Mouse (Mus musculus) neural tube, embryonic 15.5 days (tissue): ENCODE measurements at regions not wholly inside any gene's neighbourhood (a gene's known extent, or its start where the extent isn't known, plus 50 kb on each side); places are given as distances from the start of the nearest gene placed in this dataset.

Experiments used
- ATAC-seq: fragments of 200-750 bp; cut with Nextera tagmentation; 2 replicates; pipeline ENCODE4 v1.8.0; 2017; ENCODE audit warnings: mild to moderate bottlenecking, moderate TSS enrichment, moderate library complexity; ENCODE audit not compliant: low FRiP score
- H3K27ac ChIP-seq: fragments of 300-500 bp; sonication (generic); replicated peaks from 2 replicates; pipeline ENCODE4 v1.5.1; 2015; ENCODE audit warnings: mild to moderate bottlenecking, inconsistent platforms
- H3K27me3 ChIP-seq: fragments of 300-500 bp; sonication (generic); replicated peaks from 2 replicates; pipeline ENCODE4 v1.6.1; 2015; ENCODE audit warnings: inconsistent platforms
- H3K36me3 ChIP-seq: fragments of 300-500 bp; sonication (generic); 2 replicates; pipeline ENCODE4 v1.6.1; 2015; ENCODE audit warnings: inconsistent platforms
- H3K4me1 ChIP-seq: fragments of 300-500 bp; sonication (generic); 2 replicates; pipeline ENCODE4 v1.6.1; 2015; ENCODE audit warnings: inconsistent platforms
- H3K4me2 ChIP-seq: fragments of 300-500 bp; sonication (generic); 2 replicates; pipeline ENCODE4 v1.6.1; 2015; ENCODE audit warnings: inconsistent platforms, mild to moderate bottlenecking, moderate library complexity
- H3K4me3 ChIP-seq: fragments of 300-500 bp; sonication (generic); replicated peaks from 2 replicates; pipeline ENCODE4 v1.5.1; 2015; ENCODE audit warnings: mild to moderate bottlenecking, inconsistent platforms
- H3K9ac ChIP-seq: fragments of 300-500 bp; sonication (generic); replicated peaks from 2 replicates; pipeline ENCODE4 v1.6.1; 2015; ENCODE audit warnings: mild to moderate bottlenecking, inconsistent platforms
- H3K9me3 ChIP-seq: fragments of 300-500 bp; sonication (generic); replicated peaks from 2 replicates; pipeline ENCODE4 v1.6.1; 2016; ENCODE audit warnings: inconsistent platforms
- WGBS: fragments of 180-500 bp; shearing (Covaris S2); methylation state at CpG from one replicate; pipeline ENCODE4 v1.1.7; 2015; ENCODE audit warnings: mixed read lengths; 5-methylcytosine and 5-hydroxymethylcytosine counted together

GRCm38 (mm10) chr6:103312935-103313334 lies 197.5 kb upstream of the Chl1 start:
- 43% methylated on average over 5 of the region's 5 CpGs for WGBS
- Histone ChIP-seq H3K9ac (no peak overlapping the region), H3K9me3 (no peaks in the 10 kb centered on the region), H3K4me2 (no peak overlapping the region), H3K27me3 (no peaks in the 10 kb centered on the region), H3K36me3 (no peaks in the 10 kb centered on the region), H3K4me3 (no peak overlapping the region), H3K27ac (no peak overlapping the region), H3K4me1 (peaks cover 12% of the 10 kb centered on the region; the same call in 1 of the 2 replicates)
- no peak for ATAC-seq

GRCm38 (mm10) chr6:103318081-103318480 lies 192.3 kb upstream of the Chl1 start:
- Histone ChIP-seq H3K27ac (no peak overlapping the region), H3K4me3 (no peak overlapping the region), H3K4me1 (peaks cover 3% of the 10 kb centered on the region; the same call in 1 of the 2 replicates), H3K9me3 (no peaks in the 10 kb centered on the region), H3K27me3 (no peaks in the 10 kb centered on the region), H3K4me2 (no peak overlapping the region), H3K9ac (no peak overlapping the region), H3K36me3 (no peaks in the 10 kb centered on the region)
- WGBS = 24% methylated on average over 6 of the region's 6 CpGs
- ATAC-seq = no peak

DNA sequence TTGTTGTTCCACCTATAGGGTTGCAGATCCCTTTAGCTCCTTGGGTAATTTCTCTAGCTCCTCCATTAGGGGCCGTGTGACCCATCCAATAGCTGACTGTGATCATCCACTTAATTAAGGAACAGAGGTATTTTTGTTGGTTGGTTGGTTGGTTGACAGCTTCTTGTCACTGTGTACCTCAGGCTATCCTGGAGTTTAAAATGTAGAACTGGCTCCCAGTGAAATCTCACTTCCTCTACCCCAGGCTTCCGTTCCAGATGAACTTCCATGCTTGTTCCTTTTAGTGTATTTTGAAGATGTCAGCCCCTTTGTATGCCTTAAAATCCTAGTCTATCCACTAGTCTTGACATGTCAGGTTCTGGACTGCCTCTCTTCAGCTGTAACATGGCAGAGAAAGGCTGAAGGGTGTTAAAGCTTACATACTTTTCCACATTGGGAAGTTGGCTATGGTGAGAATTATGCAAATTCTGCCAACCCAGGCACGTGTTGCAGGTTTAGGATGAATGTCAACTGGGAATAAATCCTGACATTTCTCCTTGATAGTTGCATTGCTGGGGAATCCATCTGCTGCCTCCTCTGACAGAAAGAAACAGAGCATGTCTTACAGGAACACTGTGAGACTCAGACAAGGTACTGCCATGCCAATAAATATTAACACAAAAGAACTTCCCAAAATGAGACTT lies 191.6 kb upstream of the Chl1 start:
- Histone ChIP-seq H3K36me3 (no peaks in the 10 kb centered on the region), H3K4me1 (0 out of 2 replicates have a peak, but pooled peaks cover 3% of the 10 kb centered on the region), H3K4me3 (no peak overlapping the region), H3K9me3 (no peaks in the 10 kb centered on the region), H3K27me3 (no peaks in the 10 kb centered on the region), H3K4me2 (no peak overlapping the region), H3K27ac (no peak overlapping the region), H3K9ac (no peak overlapping the region)
- ATAC-seq = no peak
- WGBS = 71% methylated on average over 3 of the region's 3 CpGs

GRCm38 (mm10) chr6:103319964-103320363 lies 190.4 kb upstream of the Chl1 start:
- Histone ChIP-seq H3K27ac (no peak overlapping the region), H3K27me3 (no peaks in the 10 kb centered on the region), H3K36me3 (no peaks in the 10 kb centered on the region), H3K4me1 (0 out of 2 replicates have a peak, but pooled peaks cover 3% of the 10 kb centered on the region), H3K9me3 (no peaks in the 10 kb centered on the region), H3K9ac (no peak overlapping the region), H3K4me2 (no peak overlapping the region), H3K4me3 (no peak overlapping the region)
- WGBS = 77% methylated on average over 2 of the region's 2 CpGs
- ATAC-seq = no peak

DNA sequence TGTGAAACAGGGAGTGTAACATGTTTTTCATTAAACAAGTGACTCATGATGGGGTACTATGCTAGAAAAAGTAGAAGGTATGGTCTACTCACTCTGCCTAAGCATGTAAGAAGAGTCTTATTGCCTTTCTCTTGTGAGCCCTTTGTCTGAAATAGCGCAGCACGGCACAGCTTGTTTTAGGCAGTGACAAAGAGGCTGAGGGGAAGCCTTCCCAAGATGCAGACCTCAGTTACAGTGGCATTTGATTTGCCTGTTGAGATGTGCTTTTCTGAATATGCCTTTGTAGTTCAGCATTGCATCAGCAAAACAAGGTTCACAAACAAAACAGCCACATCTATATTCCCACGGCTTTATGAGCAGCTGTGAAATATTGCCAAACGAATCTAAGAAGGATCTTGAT lies 189.8 kb upstream of the Chl1 start:
- Histone ChIP-seq H3K4me2 (no peak overlapping the region), H3K9me3 (no peaks in the 10 kb centered on the region), H3K36me3 (no peaks in the 10 kb centered on the region), H3K4me3 (no peak overlapping the region), H3K9ac (no peak overlapping the region), H3K4me1 (0 out of 2 replicates have a peak, but pooled peaks cover 3% of the 10 kb centered on the region), H3K27ac (0 out of 2 replicates have a peak overlapping the region, but pooled peaks have one; percentile 19), H3K27me3 (no peaks in the 10 kb centered on the region)
- 36% methylated on average over 4 of the region's 4 CpGs for WGBS
- ATAC-seq = no peak

DNA sequence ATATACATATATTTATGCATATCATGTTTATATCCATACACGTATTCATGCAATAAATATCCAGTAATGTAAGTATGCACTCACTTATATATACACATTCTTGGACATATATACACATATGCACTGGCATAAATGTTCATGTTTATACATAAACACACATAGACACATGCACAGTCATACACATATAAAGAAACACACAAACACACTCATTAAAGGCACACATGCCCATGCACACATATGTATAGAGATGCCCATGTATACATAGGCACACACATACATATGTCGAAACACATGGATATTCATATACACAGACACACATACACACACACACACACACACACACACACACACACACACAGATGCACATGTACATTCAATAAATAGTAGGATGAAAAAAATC lies 189.3 kb upstream of the Chl1 start:
- WGBS = 85% methylated on average over 2 of the region's 2 CpGs
- Histone ChIP-seq H3K36me3 (no peaks in the 10 kb centered on the region), H3K27me3 (no peaks in the 10 kb centered on the region), H3K4me3 (no peak overlapping the region), H3K9me3 (no peaks in the 10 kb centered on the region), H3K9ac (no peak overlapping the region), H3K4me2 (no peak overlapping the region), H3K4me1 (0 out of 2 replicates have a peak, but pooled peaks cover 3% of the 10 kb centered on the region), H3K27ac (no peak overlapping the region)
- ATAC-seq = no peak

- Histone ChIP-seq H3K27me3 (no peaks in the 10 kb centered on the region), H3K27ac (no peak overlapping the region), H3K9me3 (no peaks in the 10 kb centered on the region), H3K9ac (no peak overlapping the region), H3K4me1 (0 out of 2 replicates have a peak, but pooled peaks cover 3% of the 10 kb centered on the region), H3K4me3 (no peak overlapping the region), H3K4me2 (no peak overlapping the region), H3K36me3 (no peaks in the 10 kb centered on the region)
- no peak for ATAC-seq
These were observed 187.9 kb upstream of the Chl1 start for GRCm38 (mm10) chr6:103322442-103322841.

GRCm38 (mm10) chr6:103335683-103336082 lies 174.7 kb upstream of the Chl1 start:
- ATAC-seq = no peak
- no peak overlapping the region for H3K4me2 ChIP-seq
- H3K4me1 ChIP-seq = no peaks in the 10 kb centered on the region
- H3K9me3 ChIP-seq = no peaks in the 10 kb centered on the region
- H3K9ac ChIP-seq = no peak overlapping the region
- no peak overlapping the region for H3K27ac ChIP-seq
- no peaks in the 10 kb centered on the region for H3K27me3 ChIP-seq
- no peaks in the 10 kb centered on the region for H3K36me3 ChIP-seq
- H3K4me3 ChIP-seq = no peak overlapping the region

DNA sequence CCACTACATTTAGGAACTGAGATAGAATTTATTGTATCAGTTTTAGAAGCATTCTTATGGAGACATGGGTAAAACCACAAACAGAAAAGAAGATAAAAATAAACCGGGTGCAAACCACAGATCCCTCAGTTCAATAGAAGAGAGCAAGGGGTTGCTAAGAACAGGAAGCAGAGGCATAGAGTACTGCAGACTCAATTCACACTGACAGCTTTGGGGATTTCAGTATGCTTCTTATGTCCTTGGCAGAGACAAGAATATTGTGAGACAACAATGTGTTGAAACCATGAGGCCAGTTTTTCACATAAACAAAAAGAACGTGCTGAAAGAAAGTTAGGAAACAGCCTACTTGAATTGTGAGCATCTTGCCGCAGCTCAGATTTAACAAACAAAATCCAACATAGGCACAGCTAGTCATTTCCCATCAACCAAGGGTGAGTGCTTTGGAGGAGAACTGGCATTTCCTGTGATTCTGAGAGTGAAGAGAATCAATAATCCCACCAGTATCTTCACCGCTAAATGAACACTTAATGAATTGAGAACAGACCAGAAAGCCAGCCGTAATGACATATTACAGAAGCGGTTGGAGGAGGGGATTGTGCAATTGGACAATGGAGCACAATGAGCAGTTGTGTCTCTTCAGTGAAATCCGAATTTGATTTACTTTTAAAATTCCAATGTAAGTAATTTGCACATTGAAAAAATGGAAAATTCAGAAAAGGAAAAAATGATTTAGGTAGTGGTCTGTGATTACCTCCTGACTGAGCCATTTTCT lies 170.2 kb upstream of the Chl1 start:
- no peak for ATAC-seq
- Histone ChIP-seq H3K4me2 (no peak overlapping the region), H3K27me3 (no peaks in the 10 kb centered on the region), H3K27ac (no peak overlapping the region), H3K9me3 (no peaks in the 10 kb centered on the region), H3K4me3 (no peak overlapping the region), H3K9ac (no peak overlapping the region), H3K4me1 (no peaks in the 10 kb centered on the region), H3K36me3 (no peaks in the 10 kb centered on the region)
- 61% methylated on average over 7 of the region's 7 CpGs for WGBS

GRCm38 (mm10) chr6:103343515-103343914 lies 166.9 kb upstream of the Chl1 start:
- Histone ChIP-seq H3K27me3 (no peaks in the 10 kb centered on the region), H3K4me3 (no peak overlapping the region), H3K4me1 (no peaks in the 10 kb centered on the region), H3K9me3 (no peaks in the 10 kb centered on the region), H3K4me2 (no peak overlapping the region), H3K9ac (no peak overlapping the region), H3K36me3 (no peaks in the 10 kb centered on the region), H3K27ac (peak overlapping the region; percentile 20; the same call in 1 of the 2 replicates)
- WGBS = 60% methylated on average over 5 of the region's 5 CpGs
- ATAC-seq = no peak

DNA sequence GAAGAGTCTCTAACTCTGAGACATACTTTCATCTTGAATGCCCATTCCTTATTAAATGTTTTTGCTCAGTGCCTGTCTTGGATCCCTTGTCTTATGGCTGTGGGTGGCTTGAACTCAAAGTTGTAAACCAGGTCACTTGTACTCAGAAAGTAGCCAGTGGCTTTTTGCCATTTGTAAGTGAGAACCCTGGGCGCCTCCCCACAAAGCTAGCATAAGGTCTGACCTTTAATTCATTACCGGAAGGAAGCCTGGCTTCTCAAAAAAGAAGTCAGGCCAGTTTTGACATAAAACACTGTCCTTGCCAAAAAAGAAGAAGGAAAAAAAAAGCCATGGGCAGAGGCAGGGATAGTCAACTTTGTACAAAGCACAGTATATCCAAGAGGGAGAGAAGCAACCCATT lies 166.0 kb upstream of the Chl1 start:
- 0 out of 2 replicates have a peak overlapping the region, but pooled peaks have one; percentile 24 for H3K27ac ChIP-seq
- no peaks in the 10 kb centered on the region for H3K4me1 ChIP-seq
- 76% methylated on average over 2 of the region's 2 CpGs for WGBS
- H3K4me3 ChIP-seq = no peak overlapping the region
- H3K27me3 ChIP-seq = no peaks in the 10 kb centered on the region
- H3K9me3 ChIP-seq = no peaks in the 10 kb centered on the region
- ATAC-seq = no peak; the same call in 1 of the 2 replicates
- H3K4me2 ChIP-seq = no peak overlapping the region
- H3K9ac ChIP-seq = no peak overlapping the region
- no peaks in the 10 kb centered on the region for H3K36me3 ChIP-seq

- no peaks in the 10 kb centered on the region for H3K4me1 ChIP-seq
These were observed 165.2 kb upstream of the Chl1 start for GRCm38 (mm10) chr6:103345195-103345594.

More at GRCm38 (mm10) chr6:103345195-103345594, 165.2 kb upstream of the Chl1 start:
- Histone ChIP-seq H3K27ac (no peak overlapping the region), H3K27me3 (no peaks in the 10 kb centered on the region), H3K4me2 (no peak overlapping the region), H3K4me3 (no peak overlapping the region), H3K9ac (no peak overlapping the region), H3K36me3 (no peaks in the 10 kb centered on the region), H3K9me3 (no peaks in the 10 kb centered on the region)
- no peak for ATAC-seq
- WGBS = 81% methylated on average over 3 of the region's 3 CpGs
